Mouse (Mus musculus) embryo, embryonic 10 days (tissue): Measurements from ENCODE around the gene Inca1.

Source experiments
- DNase-seq: peaks from one replicate; pipeline ENCODE4 v3.0.0-alpha.2; 2015; ENCODE audit warnings: low spot score

The Inca1 gene

GRCm38 (mm10) chr11:70699722-70700556 is at the start of gene Inca1, which contains the start of gene Kif1c:
TSS of gene Inca1 (minus strand) at chr11:70700155.
TSS of gene Kif1c (plus strand) at chr11:70700548.
- peak; percentile 93 for DNase-seq

GRCm38 (mm10) chr11:70747876-70748545 is 48.1 kb upstream of the Inca1 start:
- no peak for DNase-seq

GRCm38 (mm10) chr11:70745636-70746035 is 45.7 kb upstream of the Inca1 start:
- DNase-seq = no peak

GRCm38 (mm10) chr11:70742581-70743459 is 42.9 kb upstream of the Inca1 start:
- DNase-seq = no peak

- no peak for DNase-seq
These were observed 42.2 kb upstream of the Inca1 start for GRCm38 (mm10) chr11:70742117-70742516.

- no peak for DNase-seq
These were observed 41.6 kb upstream of the Inca1 start for GRCm38 (mm10) chr11:70741603-70742002.

- DNase-seq = no peak
These were observed 37.8 kb upstream of the Inca1 start for GRCm38 (mm10) chr11:70737749-70738148.

GRCm38 (mm10) chr11:70733256-70733655 is 33.3 kb upstream of the Inca1 start:
- DNase-seq = no peak

- no peak for DNase-seq
These were observed 31.2 kb upstream of the Inca1 start for GRCm38 (mm10) chr11:70731178-70731577.

GRCm38 (mm10) chr11:70730427-70731038 is 30.6 kb upstream of the Inca1 start:
- DNase-seq = no peak

- DNase-seq = no peak
These were observed 27.4 kb upstream of the Inca1 start for GRCm38 (mm10) chr11:70727385-70727784.

GRCm38 (mm10) chr11:70726585-70726984 is 26.6 kb upstream of the Inca1 start:
- DNase-seq = no peak

- DNase-seq = no peak
These were observed 24.8 kb upstream of the Inca1 start for GRCm38 (mm10) chr11:70724706-70725105.

GRCm38 (mm10) chr11:70721072-70721471 is 21.1 kb upstream of the Inca1 start:
- no peak for DNase-seq

- no peak for DNase-seq
These were observed 20.6 kb upstream of the Inca1 start for GRCm38 (mm10) chr11:70720567-70720966.

GRCm38 (mm10) chr11:70718481-70718880 is 18.5 kb upstream of the Inca1 start:
- no peak for DNase-seq

GRCm38 (mm10) chr11:70715832-70716231 is 15.9 kb upstream of the Inca1 start:
- no peak for DNase-seq

- no peak for DNase-seq
These were observed 13.3 kb upstream of the Inca1 start for GRCm38 (mm10) chr11:70713222-70713621.

GRCm38 (mm10) chr11:70711026-70711425 is 11.1 kb upstream of the Inca1 start:
- DNase-seq = no peak

GRCm38 (mm10) chr11:70706127-70706526 is 6.2 kb upstream of the Inca1 start:
- no peak for DNase-seq

- DNase-seq = no peak
These were observed 2.8 kb upstream of the Inca1 start for GRCm38 (mm10) chr11:70702781-70703180.
